Mouse (Mus musculus): ENCODE data around the gene Chd4. TPM values are rescaled to one million over a fixed set of nuclear protein-coding genes. Genes with fewer than 3 reads are reported as not detected.
A peak's percentile ranks its signal among the peaks of the same experiment; 100 is the strongest.

Gene Chd4
- total and polyA plus RNA-seq, 2 experiments: 14.0 to 30.0 TPM

- peaks cover 83% of the 10 kb centered on the region for H3K36me3 ChIP-seq (ENCODE audit: control insufficient read depth, insufficient read depth, low read length)
- DNase-seq (ENCODE audit: extremely low read depth, low read depth, low spot score): no peak
- no peak overlapping the region for H3K9ac ChIP-seq (ENCODE audit: low read depth, low read length)
- H3K27ac ChIP-seq (replicated peaks; ENCODE audit: insufficient read depth, low read depth, low read length): no peak overlapping the region
- WGBS: 55% methylated on average over 11 of the region's 11 CpGs
- no peaks in the 10 kb centered on the region for H3K27me3 ChIP-seq (ENCODE audit: control insufficient read depth, insufficient read depth, low read length)
- no peak for TF ChIP-seq CTCF (IDR thresholded peaks at IDR 0.05; ENCODE audit: low read depth, low read length)
- no peak for TF ChIP-seq POLR2A (IDR thresholded peaks at IDR 0.05; ENCODE audit: extremely low read depth, insufficient read depth, low read length)
- no peaks in the 10 kb centered on the region for H3K79me2 ChIP-seq (ENCODE audit: control insufficient read depth, insufficient read depth, low read length)
- H3K4me1 ChIP-seq (ENCODE audit: control insufficient read depth, insufficient read depth, low read length): no peaks in the 10 kb centered on the region
- no peak overlapping the region for H3K4me3 ChIP-seq (ENCODE audit: insufficient read depth, low read depth, low read length)
Observed at GRCm38 (mm10) chr6:125112553-125112952, 16.8 kb downstream of the Chd4 start.

GRCm38 (mm10) chr6:125119387-125119786, 23.6 kb downstream of the Chd4 start:
- H3K27me3 ChIP-seq (ENCODE audit: control insufficient read depth, insufficient read depth, low read length): no peaks in the 10 kb centered on the region
- DNase-seq (ENCODE audit: extremely low read depth, low read depth, low spot score): peak; percentile 70
- H3K36me3 ChIP-seq (ENCODE audit: control insufficient read depth, insufficient read depth, low read length): peaks cover 69% of the 10 kb centered on the region
- H3K27ac ChIP-seq (replicated peaks; ENCODE audit: insufficient read depth, low read depth, low read length): no peak overlapping the region
- no peak for TF ChIP-seq CTCF (IDR thresholded peaks at IDR 0.05; ENCODE audit: low read depth, low read length)
- TF ChIP-seq POLR2A (IDR thresholded peaks at IDR 0.05; ENCODE audit: extremely low read depth, insufficient read depth, low read length): no peak
- no peaks in the 10 kb centered on the region for H3K79me2 ChIP-seq (ENCODE audit: control insufficient read depth, insufficient read depth, low read length)
- no peak overlapping the region for H3K4me3 ChIP-seq (ENCODE audit: insufficient read depth, low read depth, low read length)
- H3K9ac ChIP-seq (ENCODE audit: low read depth, low read length): no peak overlapping the region
- no peaks in the 10 kb centered on the region for H3K4me1 ChIP-seq (ENCODE audit: control insufficient read depth, insufficient read depth, low read length)
- 54% methylated on average over 8 of the region's 8 CpGs for WGBS

GRCm38 (mm10) chr6:125128724-125129123, 32.9 kb downstream of the Chd4 start:
- no peaks in the 10 kb centered on the region for H3K27me3 ChIP-seq (ENCODE audit: control insufficient read depth, insufficient read depth, low read length)
- DNase-seq (ENCODE audit: extremely low read depth, low read depth, low spot score): no peak
- H3K79me2 ChIP-seq (ENCODE audit: control insufficient read depth, insufficient read depth, low read length): no peaks in the 10 kb centered on the region
- H3K27ac ChIP-seq (replicated peaks; ENCODE audit: insufficient read depth, low read depth, low read length): no peak overlapping the region
- H3K4me3 ChIP-seq (ENCODE audit: insufficient read depth, low read depth, low read length): no peak overlapping the region
- TF ChIP-seq CTCF (IDR thresholded peaks at IDR 0.05; ENCODE audit: low read depth, low read length): no peak
- TF ChIP-seq POLR2A (IDR thresholded peaks at IDR 0.05; ENCODE audit: extremely low read depth, insufficient read depth, low read length): no peak
- peaks cover 35% of the 10 kb centered on the region for H3K36me3 ChIP-seq (ENCODE audit: control insufficient read depth, insufficient read depth, low read length)
- H3K4me1 ChIP-seq (ENCODE audit: control insufficient read depth, insufficient read depth, low read length): peaks cover 5% of the 10 kb centered on the region; the same call in 1 of the 2 replicates
- H3K9ac ChIP-seq (ENCODE audit: low read depth, low read length): no peak overlapping the region
- WGBS: 92% methylated on average over 12 of the region's 12 CpGs

GRCm38 (mm10) chr6:125129710-125130402, 34.1 kb downstream of the Chd4 start:
- H3K4me3 ChIP-seq (ENCODE audit: insufficient read depth, low read depth, low read length): no peak overlapping the region
- WGBS: 95% methylated on average over 20 of the region's 20 CpGs

GRCm38 (mm10) chr6:125131302-125132156, 35.7 kb downstream of the Chd4 start, which contains the start of gene Nop2:
Gene Nop2 (plus strand): TSS chr6:125131909.
- TF ChIP-seq CTCF (IDR thresholded peaks at IDR 0.05; ENCODE audit: low read depth, low read length) (no peak), POLR2A (IDR thresholded peaks at IDR 0.05; ENCODE audit: extremely low read depth, insufficient read depth, low read length) (peak; percentile 89)
- DNase-seq (ENCODE audit: extremely low read depth, low read depth, low spot score): peak; percentile 79
- Histone ChIP-seq H3K4me3 (ENCODE audit: insufficient read depth, low read depth, low read length) (peak within 1 kb of the TSS; percentile 69), H3K79me2 (ENCODE audit: control insufficient read depth, insufficient read depth, low read length) (no peaks in the 10 kb centered on the region), H3K9ac (ENCODE audit: low read depth, low read length) (peak within 1 kb of the TSS; percentile 88), H3K36me3 (ENCODE audit: control insufficient read depth, insufficient read depth, low read length) (peaks cover 26% of the 10 kb centered on the region), H3K27me3 (ENCODE audit: control insufficient read depth, insufficient read depth, low read length) (no peaks in the 10 kb centered on the region), H3K27ac (replicated peaks; ENCODE audit: insufficient read depth, low read depth, low read length) (peak within 1 kb of the TSS; percentile 90), H3K4me1 (ENCODE audit: control insufficient read depth, insufficient read depth, low read length) (peaks cover 5% of the 10 kb centered on the region; the same call in 1 of the 2 replicates)
- WGBS: under 1% methylated on average over 66 of the region's 66 CpGs

More at GRCm38 (mm10) chr6:125129710-125130402, 34.1 kb downstream of the Chd4 start:
- no peak for DNase-seq (ENCODE audit: extremely low read depth, low read depth, low spot score)
- peaks cover 5% of the 10 kb centered on the region; the same call in 1 of the 2 replicates for H3K4me1 ChIP-seq (ENCODE audit: control insufficient read depth, insufficient read depth, low read length)
- no peak overlapping the region for H3K27ac ChIP-seq (replicated peaks; ENCODE audit: insufficient read depth, low read depth, low read length)
- H3K79me2 ChIP-seq (ENCODE audit: control insufficient read depth, insufficient read depth, low read length): no peaks in the 10 kb centered on the region
- no peaks in the 10 kb centered on the region for H3K27me3 ChIP-seq (ENCODE audit: control insufficient read depth, insufficient read depth, low read length)
- peaks cover 32% of the 10 kb centered on the region for H3K36me3 ChIP-seq (ENCODE audit: control insufficient read depth, insufficient read depth, low read length)
- TF ChIP-seq POLR2A (IDR thresholded peaks at IDR 0.05; ENCODE audit: extremely low read depth, insufficient read depth, low read length) (no peak), CTCF (IDR thresholded peaks at IDR 0.05; ENCODE audit: low read depth, low read length) (no peak)
- no peak overlapping the region for H3K9ac ChIP-seq (ENCODE audit: low read depth, low read length)
